12 mouse cellular contexts compared by ENCODE assay signal in genomic region chr9:21954635-21955034, GRCm38 (mm10). TPM values are rescaled to one million over a fixed set of nuclear protein-coding genes. Genes with fewer than 3 reads are reported as not detected.
DNase-seq lines count a peak whose midpoint lies in the region; ATAC-seq and TF ChIP-seq lines count a peak whose summit lies in the region.
"Had no signal": no experiment of that assay in that cellular context is flagged by ENCODE, and none has a peak within 500 bp of the region (broad histone marks: within the 10 kb centered on the region; RNA-seq: fewer than 3 reads in every experiment).

No protein-coding gene starts in this region.

- no peaks in the 10 kb centered on the region for H3K79me2 ChIP-seq in myocyte (ENCODE audit: control insufficient read depth, insufficient read depth)

- no peak for DNase-seq in forebrain, embryonic 11.5 days (ENCODE audit: low spot score)
- DNase-seq in forebrain, embryonic 10.5 days (ENCODE audit: extremely low spot score, low spot score) = no peak
- no peak for DNase-seq in lung, adult 18-20 months
- no peak for DNase-seq in hindbrain, postnatal 0 days (ENCODE audit: low spot score)
- no peak for DNase-seq in Muller cell, postnatal 12 days (ENCODE audit: inconsistent ontology term)
- DNase-seq in ovary, postnatal 10 days (ENCODE audit: low spot score) = no peak
- DNase-seq: kidney, adult 9 months; left cerebral cortex, postnatal 4 days; retina, postnatal 1 day had no signal

- H3K4me3 ChIP-seq in forebrain, embryonic 11.5 days (ENCODE audit: low read depth, low read length) = no peak overlapping the region
- H3K4me3 ChIP-seq in forebrain, embryonic 10.5 days = no peak overlapping the region
- peak overlapping the region; percentile 73; the same call in 1 of the 2 replicates for H3K4me3 ChIP-seq in lung, embryonic 15.5 days
- H3K4me3 ChIP-seq in hindbrain, postnatal 0 days (ENCODE audit: low read length) = no peak overlapping the region
- H3K4me3 ChIP-seq in myocyte = peak overlapping the region; percentile 39

- no peaks in the 10 kb centered on the region for H3K9me3 ChIP-seq in forebrain, embryonic 11.5 days (ENCODE audit: control insufficient read depth, low read length)
- H3K9me3 ChIP-seq in forebrain, embryonic 10.5 days = no peaks in the 10 kb centered on the region
- H3K9me3 ChIP-seq in lung, embryonic 15.5 days = no peaks in the 10 kb centered on the region
- no peaks in the 10 kb centered on the region for H3K9me3 ChIP-seq in hindbrain, postnatal 0 days (ENCODE audit: low read length)

- H3K36me3 ChIP-seq in forebrain, embryonic 11.5 days (ENCODE audit: control insufficient read depth, insufficient read depth, low read length) = no peaks in the 10 kb centered on the region
- H3K36me3 ChIP-seq in forebrain, embryonic 10.5 days (replicated peaks) = peaks cover 9% of the 10 kb centered on the region; the same call in 1 of the 2 replicates
- no peaks in the 10 kb centered on the region for H3K36me3 ChIP-seq in lung, embryonic 15.5 days
- H3K36me3 ChIP-seq in hindbrain, postnatal 0 days (ENCODE audit: insufficient read depth, low read length) = no peaks in the 10 kb centered on the region
- no peaks in the 10 kb centered on the region for H3K36me3 ChIP-seq in myocyte (ENCODE audit: control insufficient read depth, insufficient read depth)

- H3K4me2 ChIP-seq in forebrain, embryonic 11.5 days (ENCODE audit: low read depth, low read length, severe bottlenecking) = peak overlapping the region; percentile 61; the same call in 1 of the 2 replicates
- peak overlapping the region; percentile 76 for H3K4me2 ChIP-seq in lung, embryonic 15.5 days
- peak overlapping the region; percentile 64; the same call in 1 of the 2 replicates for H3K4me2 ChIP-seq in hindbrain, postnatal 0 days (ENCODE audit: low read depth, low read length)
- peak overlapping the region; percentile 60 for H3K4me2 ChIP-seq in myocyte (ENCODE audit: low read depth)

- peaks cover 4% of the 10 kb centered on the region for H3K27me3 ChIP-seq in forebrain, embryonic 11.5 days (ENCODE audit: control insufficient read depth, insufficient read depth, low read length)
- H3K27me3 ChIP-seq in forebrain, embryonic 10.5 days (ENCODE audit: poor library complexity, severe bottlenecking) = peaks cover 10% of the 10 kb centered on the region
- H3K27me3 ChIP-seq in lung, embryonic 15.5 days = no peaks in the 10 kb centered on the region
- H3K27me3 ChIP-seq in hindbrain, postnatal 0 days (ENCODE audit: insufficient read depth, low read length) = peaks cover 4% of the 10 kb centered on the region; the same call in 1 of the 2 replicates
- H3K27me3 ChIP-seq in myocyte (ENCODE audit: control insufficient read depth, insufficient read depth, insufficient read length) = no peaks in the 10 kb centered on the region

- H3K27ac ChIP-seq in forebrain, embryonic 11.5 days (ENCODE audit: low read depth, low read length) = no peak overlapping the region
- no peak overlapping the region for H3K27ac ChIP-seq in forebrain, embryonic 10.5 days
- H3K27ac ChIP-seq in lung, embryonic 15.5 days = no peak overlapping the region
- H3K27ac ChIP-seq in hindbrain, postnatal 0 days = no peak overlapping the region

- peak overlapping the region; percentile 91 for H3ac ChIP-seq in myocyte (ENCODE audit: control insufficient read depth, insufficient read length)

- no peak for TF ChIP-seq CTCF in hindbrain, postnatal 0 days (IDR thresholded peaks at IDR 0.05; ENCODE audit: low read depth)

- no peak for TF ChIP-seq POLR2A in myocyte (IDR thresholded peaks at IDR 0.05; ENCODE audit: insufficient read length, low read depth)

- H3K4me1 ChIP-seq in forebrain, embryonic 11.5 days (replicated peaks; ENCODE audit: control insufficient read depth, insufficient read depth, low read length) = peaks cover 6% of the 10 kb centered on the region; the same call in 1 of the 2 replicates
- H3K4me1 ChIP-seq in forebrain, embryonic 10.5 days = peaks cover 22% of the 10 kb centered on the region
- peaks cover 11% of the 10 kb centered on the region for H3K4me1 ChIP-seq in lung, embryonic 15.5 days
- peaks cover 8% of the 10 kb centered on the region; the same call in 1 of the 2 replicates for H3K4me1 ChIP-seq in hindbrain, postnatal 0 days (ENCODE audit: insufficient read depth, low read length)

- no peak overlapping the region for H3K9ac ChIP-seq in forebrain, embryonic 11.5 days (ENCODE audit: low read length)
- no peak overlapping the region for H3K9ac ChIP-seq in lung, embryonic 15.5 days
- H3K9ac ChIP-seq in hindbrain, postnatal 0 days (replicated peaks; ENCODE audit: low read length) = no peak overlapping the region

- WGBS in forebrain, embryonic 11.5 days = 80% methylated on average over 3 of the region's 3 CpGs
- WGBS in forebrain, embryonic 10.5 days = 87% methylated on average over 3 of the region's 3 CpGs
- 76% methylated on average over 3 of the region's 3 CpGs for WGBS in lung, embryonic 15.5 days
- WGBS in hindbrain, postnatal 0 days = 73% methylated on average over 3 of the region's 3 CpGs

- ATAC-seq in forebrain, embryonic 11.5 days (replicated peaks; ENCODE audit: low FRiP score) = no peak
- ATAC-seq in lung, embryonic 15.5 days (ENCODE audit: borderline replicate concordance, extremely low read depth, low FRiP score, low TSS enrichment) = no peak
- ATAC-seq in hindbrain, postnatal 0 days = no peak

TF ChIP-seq in myocyte, 11 proteins besides CTCF, POLR2A, EP300 and RAD21:
- no peak for TF ChIP-seq MAX (IDR thresholded peaks at IDR 0.05; ENCODE audit: low read depth)
- TF ChIP-seq SRF (IDR thresholded peaks at IDR 0.05; ENCODE audit: control insufficient read depth, insufficient read length, low read depth) = no peak
- no peak for TF ChIP-seq TCF12 (IDR thresholded peaks at IDR 0.05; ENCODE audit: insufficient read depth, poor library complexity, severe bottlenecking)
- TF ChIP-seq E2F4 (IDR thresholded peaks at IDR 0.05; ENCODE audit: insufficient read depth) = no peak
- TF ChIP-seq REST (IDR thresholded peaks at IDR 0.05; ENCODE audit: insufficient read depth, insufficient read length) = no peak
- TF ChIP-seq USF1 (IDR thresholded peaks at IDR 0.05; ENCODE audit: low read depth) = no peak
- no peak for TF ChIP-seq POLR2AphosphoS2 (IDR thresholded peaks at IDR 0.05; ENCODE audit: insufficient read length, low read depth)
- TF ChIP-seq MYOG (IDR thresholded peaks at IDR 0.05; ENCODE audit: control insufficient read depth in 1 of 3, insufficient read depth in 1 of 3, insufficient read length in 2 of 3, low read depth in 2 of 3) = no peak
- no peak for TF ChIP-seq MYOD1 (IDR thresholded peaks at IDR 0.05; ENCODE audit: control insufficient read depth in 1 of 3, insufficient read length in 2 of 3, low read depth in 2 of 3)
- no peak for TF ChIP-seq TCF3 (IDR thresholded peaks at IDR 0.05; ENCODE audit: insufficient read length, low read depth)
- TF ChIP-seq CEBPB (IDR thresholded peaks at IDR 0.05; ENCODE audit: insufficient read depth, poor library complexity, severe bottlenecking) = no peak

RNA-seq across cellular contexts. Expression of gene Swsap1, which starts 0.9 kb away (rescaled TPM):
- 18.5 and 22.2 TPM in 2 replicates for polyA plus RNA-seq in forebrain, embryonic 11.5 days (2014; fragmentation: Nextera tagmentation; extraction: Ambion mirVana)
- 7.2 and 9.6 TPM in 2 replicates for polyA plus RNA-seq in forebrain, embryonic 10.5 days (2016; fragmentation: Nextera tagmentation; extraction: Ambion mirVana)
- 6.5 and 6.7 TPM in 2 replicates for polyA plus RNA-seq in lung, embryonic 15.5 days (2015; fragmentation: Nextera tagmentation; extraction: Ambion mirVana)
- 27.8 and 35.8 TPM in 2 replicates for total RNA-seq in hindbrain, postnatal 0 days (2014; rRNA removed)
- 8.0 and 9.0 TPM in 2 replicates for polyA plus RNA-seq in hindbrain, postnatal 0 days (2015; fragmentation: Nextera tagmentation; extraction: Ambion mirVana)
- polyA plus RNA-seq in myocyte (2012; fragmentation: generic; extraction: Trizol) = 8.9 TPM

RNA-seq across cellular contexts. Expression of gene Epor, which starts 8.7 kb away (rescaled TPM):
- 6.7 and 7.0 TPM in 2 replicates for polyA plus RNA-seq in forebrain, embryonic 11.5 days (2014; fragmentation: Nextera tagmentation; extraction: Ambion mirVana)
- polyA plus RNA-seq in forebrain, embryonic 10.5 days (2016; fragmentation: Nextera tagmentation; extraction: Ambion mirVana) = 10.2 and 10.8 TPM in 2 replicates
- polyA plus RNA-seq in lung, embryonic 15.5 days (2015; fragmentation: Nextera tagmentation; extraction: Ambion mirVana) = 6.8 and 7.3 TPM in 2 replicates
- total RNA-seq in hindbrain, postnatal 0 days (2014; rRNA removed) = 0.89 and 1.7 TPM in 2 replicates
- 2.3 TPM in 2 replicates for polyA plus RNA-seq in hindbrain, postnatal 0 days (2015; fragmentation: Nextera tagmentation; extraction: Ambion mirVana)
- 3.2 TPM for polyA plus RNA-seq in myocyte (2012; fragmentation: generic; extraction: Trizol)

RNA-seq across cellular contexts. Expression of gene Plppr2, which starts 17.8 kb away (rescaled TPM):
- 24.2 and 27.1 TPM in 2 replicates for polyA plus RNA-seq in forebrain, embryonic 11.5 days (2014; fragmentation: Nextera tagmentation; extraction: Ambion mirVana)
- 9.0 and 11.5 TPM in 2 replicates for polyA plus RNA-seq in forebrain, embryonic 10.5 days (2016; fragmentation: Nextera tagmentation; extraction: Ambion mirVana)
- polyA plus RNA-seq in lung, embryonic 15.5 days (2015; fragmentation: Nextera tagmentation; extraction: Ambion mirVana) = 7.8 and 8.0 TPM in 2 replicates
- total RNA-seq in hindbrain, postnatal 0 days (2014; rRNA removed) = 147 and 151 TPM in 2 replicates
- 85.6 and 95.2 TPM in 2 replicates for polyA plus RNA-seq in hindbrain, postnatal 0 days (2015; fragmentation: Nextera tagmentation; extraction: Ambion mirVana)
- 21.5 TPM for polyA plus RNA-seq in myocyte (2012; fragmentation: generic; extraction: Trizol)

RNA-seq across cellular contexts. Expression of gene Tmem205, which starts 27.3 kb away (rescaled TPM):
- 30.3 and 31.0 TPM in 2 replicates for polyA plus RNA-seq in forebrain, embryonic 11.5 days (2014; fragmentation: Nextera tagmentation; extraction: Ambion mirVana)
- polyA plus RNA-seq in forebrain, embryonic 10.5 days (2016; fragmentation: Nextera tagmentation; extraction: Ambion mirVana) = 32.0 and 33.7 TPM in 2 replicates
- 51.9 and 52.6 TPM in 2 replicates for polyA plus RNA-seq in lung, embryonic 15.5 days (2015; fragmentation: Nextera tagmentation; extraction: Ambion mirVana)
- 34.9 and 52.0 TPM in 2 replicates for total RNA-seq in hindbrain, postnatal 0 days (2014; rRNA removed)
- 56.2 and 56.3 TPM in 2 replicates for polyA plus RNA-seq in hindbrain, postnatal 0 days (2015; fragmentation: Nextera tagmentation; extraction: Ambion mirVana)
- polyA plus RNA-seq in myocyte (2012; fragmentation: generic; extraction: Trizol) = 55.1 TPM

RNA-seq across cellular contexts. Expression of gene Ccdc159, which starts 27.4 kb away (rescaled TPM):
- 4.4 and 4.5 TPM in 2 replicates for polyA plus RNA-seq in forebrain, embryonic 11.5 days (2014; fragmentation: Nextera tagmentation; extraction: Ambion mirVana)
- polyA plus RNA-seq in forebrain, embryonic 10.5 days (2016; fragmentation: Nextera tagmentation; extraction: Ambion mirVana) = 3.5 and 3.6 TPM in 2 replicates
- polyA plus RNA-seq in lung, embryonic 15.5 days (2015; fragmentation: Nextera tagmentation; extraction: Ambion mirVana) = 3.2 and 4.6 TPM in 2 replicates
- total RNA-seq in hindbrain, postnatal 0 days (2014; rRNA removed) = 6.0 and 8.4 TPM in 2 replicates
- 3.9 and 4.0 TPM in 2 replicates for polyA plus RNA-seq in hindbrain, postnatal 0 days (2015; fragmentation: Nextera tagmentation; extraction: Ambion mirVana)
- polyA plus RNA-seq in myocyte (2012; fragmentation: generic; extraction: Trizol) = 2.5 TPM
- total RNA-seq: common myeloid progenitor, adult 5-6 weeks had no signal

Comparison
In these comparisons a context has a peak if more than half of its experiments do, and no peak if none do; other contexts are left out.
1. H3K4me3 ChIP-seq: peak in lung, embryonic 15.5 days (single experiment) and myocyte (single experiment); none in forebrain, embryonic 11.5 days (single experiment), forebrain, embryonic 10.5 days (single experiment) and hindbrain, postnatal 0 days (single experiment).
2. Peak in every context shown above with its lines, with median percentiles within 50 percentile points of each other: H3K4me2 ChIP-seq.